Mouse (Mus musculus) small intestine, adult 2 months (tissue): Measurements from ENCODE around the gene Raet1e.
"Not testable (repeated sequence)": the region's sequence is repeated elsewhere in the genome, so short reads cannot be mapped to it uniquely, and the experiment has no call there.

Source experiments
- CTCF ChIP-seq: fragments of 200-500 bp; IDR thresholded peaks from 2 replicates; pipeline ENCODE4 v1.5.1; 2012; ENCODE audit warnings: low read depth, mild to moderate bottlenecking, control low read depth, inconsistent platforms, low read length, moderate library complexity, mixed read lengths; ENCODE audit not compliant: insufficient replicate concordance, insufficient read length; ENCODE audit errors: extremely low read depth
- POLR2A ChIP-seq: fragments of 200-500 bp; IDR thresholded peaks from 2 replicates; pipeline ENCODE4 v1.6.1; 2012; ENCODE audit warnings: low read depth, mild to moderate bottlenecking, control low read depth, inconsistent platforms, low read length, moderate library complexity

DNA sequence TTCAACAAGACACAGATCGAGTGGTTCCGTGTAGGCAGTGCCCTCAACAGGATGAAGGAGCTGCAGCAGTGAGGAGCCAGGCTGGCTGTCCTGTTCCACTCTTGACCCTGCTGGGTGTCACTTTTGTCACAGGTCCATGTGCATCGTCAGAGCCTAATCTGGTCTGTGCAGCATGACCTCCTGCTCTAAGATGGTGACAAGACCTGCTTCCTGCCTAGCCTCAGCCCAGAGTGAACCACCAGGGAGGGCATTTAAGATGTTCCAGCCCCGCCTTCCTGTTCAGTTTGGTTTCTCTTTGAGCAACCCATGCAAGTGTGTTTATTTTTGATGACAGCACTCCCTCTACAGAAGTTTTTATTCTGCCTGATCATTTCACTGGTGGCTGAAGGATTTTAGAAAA lies 187.4 kb downstream of the Raet1e start:
- not testable (repeated sequence) for TF ChIP-seq CTCF, POLR2A
